Mouse (Mus musculus) erythroblast, adult 5-6 weeks (primary cell): Measurements from ENCODE around the gene Dnlz. TPM values are rescaled to one million over a fixed set of nuclear protein-coding genes. Genes with fewer than 3 reads are reported as not detected.
"Not testable (repeated sequence)": the region's sequence is repeated elsewhere in the genome, so short reads cannot be mapped to it uniquely, and the experiment has no call there.

ENCODE experiments used
- ATAC-seq: replicated peaks from 2 replicates; pipeline ENCODE4 v1.8.0; 2016; ENCODE audit warnings: moderate number of reproducible peaks, mild to moderate bottlenecking, moderate TSS enrichment, inconsistent platforms; ENCODE audit not compliant: poor library complexity, low FRiP score, severe bottlenecking
- total RNA-seq, 2 experiments: library from RNA; stranded (forward) in 1 of 2; stranded (reverse) in 1 of 2; fragments of 150-400 nt in 1 of 2; fragments of 200-764, 138-1000 nt in 1 of 2; gene quantifications; 2 replicates each; pipeline versions ENCODE4 v1.2.3 to v1.2.4; 2015 to 2017; ENCODE audit warnings: low replicate concordance in 2 of 2

Dnlz gene
- 2.7 TPM in 1 of 2 replicates, not detected in the other for total RNA-seq (2015; ENCODE audit: low replicate concordance)
- 1.1 and 2.0 TPM in 2 replicates for total RNA-seq (2017; ENCODE audit: low replicate concordance)

DNA sequence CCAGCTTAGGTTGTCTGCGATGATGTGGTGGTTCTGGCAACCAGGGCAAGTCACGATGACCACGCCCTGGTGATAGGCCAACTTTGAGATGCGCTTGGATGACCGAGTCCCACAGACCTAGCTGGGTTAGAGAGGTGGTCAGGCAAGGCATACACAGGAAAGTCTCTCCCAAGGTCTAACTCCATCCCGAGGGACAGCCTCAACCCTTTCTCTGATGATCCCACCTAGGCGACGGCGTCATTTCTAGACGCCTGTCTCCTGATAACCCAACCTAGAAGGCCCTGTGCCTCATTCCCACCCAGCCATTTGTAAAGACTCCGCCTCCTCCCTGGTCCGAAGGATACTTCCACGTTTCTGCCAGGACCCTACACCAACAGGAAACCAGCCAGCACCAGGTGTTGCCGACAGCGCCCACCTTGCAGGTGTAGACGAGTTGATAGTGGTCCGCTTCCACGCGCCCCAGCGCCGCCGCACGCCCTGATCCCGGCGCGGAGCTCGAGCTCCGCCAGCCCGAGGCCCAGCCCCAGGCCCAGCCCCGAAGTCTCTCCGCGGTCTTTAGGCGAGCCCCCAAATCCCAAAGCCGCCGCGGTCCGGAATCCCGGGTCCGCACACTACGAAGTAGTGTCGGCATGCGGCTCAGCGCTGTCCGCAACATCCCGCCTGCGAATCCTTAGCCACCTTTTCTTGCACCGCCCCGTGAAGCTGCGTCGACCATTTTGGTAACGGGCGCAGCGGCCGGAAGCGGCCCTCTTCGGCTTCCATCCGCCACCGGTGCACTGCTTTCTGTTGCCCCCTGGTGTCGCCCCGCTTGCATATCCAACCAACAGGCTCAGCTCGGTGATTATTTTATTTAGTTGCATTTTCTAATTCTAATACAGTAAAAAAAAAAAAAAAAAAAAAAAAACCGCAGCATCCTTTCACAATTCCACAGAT, at the start of gene Dnlz:
Gene Dnlz, minus strand, starts transcription at position 753 of the 933 bp plus-strand sequence.
- peak; percentile 81 for ATAC-seq

- ATAC-seq = no peak
Observed at GRCm38 (mm10) chr2:26401023-26401422, 49.1 kb upstream of the Dnlz start.

DNA sequence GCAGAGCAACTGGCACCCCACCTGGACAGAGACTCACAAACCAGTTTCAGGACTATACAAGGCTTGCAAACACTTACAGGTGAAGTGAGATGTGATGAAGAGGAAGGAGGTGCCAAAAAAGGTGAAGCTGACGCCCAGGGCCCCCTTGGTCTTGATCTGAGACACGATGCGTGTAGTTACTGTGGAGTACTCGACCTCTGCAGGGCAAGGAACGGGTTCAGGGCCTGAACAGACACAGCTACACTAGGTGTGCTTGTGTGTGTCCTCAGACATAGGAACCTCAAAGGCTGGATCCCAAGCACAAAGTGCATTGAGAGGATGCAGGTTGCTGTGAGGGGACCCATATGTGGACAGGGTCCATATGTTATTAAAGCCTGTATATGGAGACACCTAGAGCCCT, 48.4 kb upstream of the Dnlz start:
- ATAC-seq = no peak

DNA sequence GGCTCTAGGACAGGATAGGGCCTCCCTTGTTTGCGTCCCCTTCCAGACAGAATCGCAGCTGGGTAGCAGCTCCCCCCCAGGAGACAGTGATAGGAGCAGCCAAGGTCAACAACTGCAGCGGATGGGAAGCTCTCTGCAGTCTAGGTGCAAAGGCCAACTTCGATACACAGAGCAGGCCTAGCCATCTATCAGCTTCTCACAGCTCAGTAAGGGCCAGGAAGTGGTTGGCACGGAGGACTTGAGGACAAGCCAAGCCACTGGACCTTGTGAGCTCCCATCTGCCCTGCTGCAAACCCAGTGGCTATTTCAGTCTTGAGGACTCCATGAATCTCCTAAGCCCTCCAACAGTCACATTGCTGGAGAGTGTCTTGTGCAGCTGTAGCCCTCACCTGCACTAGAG, 47.7 kb upstream of the Dnlz start:
- no peak for ATAC-seq

GRCm38 (mm10) chr2:26398978-26399377, 47.1 kb upstream of the Dnlz start:
- ATAC-seq = no peak

DNA sequence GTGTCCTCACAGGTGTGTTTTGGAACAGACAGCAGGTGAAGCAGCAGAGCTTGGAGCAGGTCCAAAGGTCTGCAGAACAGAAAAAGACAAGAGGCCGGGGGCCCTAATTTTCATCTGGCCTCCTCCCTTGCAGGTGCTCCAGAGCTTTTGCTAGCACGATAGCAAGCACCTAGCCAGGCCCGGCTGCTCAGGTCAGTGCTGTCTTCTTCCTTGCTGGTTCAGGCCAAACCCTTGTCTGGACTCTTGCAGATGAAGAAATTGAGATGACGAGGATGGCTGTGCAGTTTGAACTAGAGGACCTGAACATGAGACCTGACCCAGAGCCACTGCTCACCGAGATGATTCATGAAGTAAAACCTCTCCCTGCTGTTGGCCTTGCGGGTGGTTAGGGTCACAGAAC, 39.7 kb upstream of the Dnlz start:
- ATAC-seq = no peak

- ATAC-seq = no peak
Observed at GRCm38 (mm10) chr2:26390954-26391353, 39.0 kb upstream of the Dnlz start.

DNA sequence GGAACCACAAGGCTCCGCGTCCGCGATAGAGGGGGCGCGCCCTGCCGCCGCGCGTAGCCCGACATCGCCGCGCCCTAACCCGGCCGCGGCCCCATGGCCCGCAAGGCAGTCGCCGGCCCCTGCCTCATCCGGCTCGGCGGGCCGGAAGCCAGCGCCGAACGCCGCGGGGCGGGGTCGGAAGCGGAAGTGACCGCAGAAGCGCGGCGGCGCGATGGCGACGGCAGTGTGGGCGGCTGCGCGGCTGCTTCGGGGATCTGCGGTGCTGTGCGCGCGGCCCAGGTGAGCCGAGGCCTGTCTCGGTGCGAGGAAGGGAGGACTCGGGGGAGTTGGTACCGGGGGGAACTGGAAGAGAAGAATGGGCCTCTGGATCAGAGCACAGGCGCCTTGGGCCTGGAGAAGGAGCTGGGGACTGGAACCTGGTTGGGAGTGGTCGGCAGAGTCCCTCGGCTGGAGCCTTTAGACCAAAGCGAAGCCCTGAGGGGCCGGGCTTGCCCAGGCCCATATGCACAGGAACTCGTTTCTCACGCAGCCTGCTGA, 37.3 kb upstream of the Dnlz start, which contains the start of the genes Entr1 and Pmpca:
Gene Entr1, minus strand, starts transcription at position 163 of the 537 bp plus-strand sequence.
Gene Pmpca, plus strand, starts transcription at position 186 of the 537 bp plus-strand sequence.
- peak; percentile 89 for ATAC-seq

- ATAC-seq = 0 out of 2 replicates have a peak, but pooled peaks have one; percentile 28
Observed at GRCm38 (mm10) chr2:26388682-26389153, 36.8 kb upstream of the Dnlz start.

DNA sequence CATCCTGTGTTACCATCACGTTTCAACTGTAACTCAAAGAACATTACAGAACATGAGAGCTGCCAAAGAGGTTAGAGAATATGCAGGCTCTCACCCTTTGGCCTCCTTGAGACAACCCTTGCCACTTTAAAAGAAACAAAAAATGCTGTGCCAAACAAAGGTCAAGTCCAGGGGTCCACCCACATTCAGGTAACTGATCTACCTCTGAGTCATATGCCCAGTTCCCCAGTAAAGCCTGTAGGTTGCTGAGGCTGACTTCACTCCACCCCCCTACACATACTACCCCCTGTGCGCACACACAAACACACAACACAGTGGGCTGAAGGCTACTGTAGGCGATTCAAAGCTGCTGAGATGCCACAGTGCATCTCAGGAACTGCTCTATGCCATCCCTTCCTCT, 35.8 kb upstream of the Dnlz start:
- ATAC-seq = no peak

DNA sequence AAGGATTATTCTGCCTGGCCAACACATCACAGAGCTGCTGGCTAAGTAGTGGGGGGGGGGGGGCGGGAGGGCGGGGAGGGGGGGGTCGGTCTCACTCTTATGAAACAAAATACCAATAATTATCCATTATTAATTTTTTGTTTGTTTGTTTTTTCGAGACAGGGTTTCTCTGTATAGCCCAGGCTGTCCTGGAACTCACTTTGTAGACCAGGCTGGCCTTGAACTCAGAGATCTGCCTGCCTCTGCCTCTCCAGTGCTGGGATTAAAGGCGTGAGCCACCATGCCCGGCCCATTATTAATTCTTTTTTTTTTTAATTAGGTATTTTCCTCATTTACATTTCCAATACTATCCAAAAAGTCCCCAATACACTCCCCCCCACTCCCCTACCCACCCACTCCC, 29.0 kb upstream of the Dnlz start:
- not testable (repeated sequence) for ATAC-seq

DNA sequence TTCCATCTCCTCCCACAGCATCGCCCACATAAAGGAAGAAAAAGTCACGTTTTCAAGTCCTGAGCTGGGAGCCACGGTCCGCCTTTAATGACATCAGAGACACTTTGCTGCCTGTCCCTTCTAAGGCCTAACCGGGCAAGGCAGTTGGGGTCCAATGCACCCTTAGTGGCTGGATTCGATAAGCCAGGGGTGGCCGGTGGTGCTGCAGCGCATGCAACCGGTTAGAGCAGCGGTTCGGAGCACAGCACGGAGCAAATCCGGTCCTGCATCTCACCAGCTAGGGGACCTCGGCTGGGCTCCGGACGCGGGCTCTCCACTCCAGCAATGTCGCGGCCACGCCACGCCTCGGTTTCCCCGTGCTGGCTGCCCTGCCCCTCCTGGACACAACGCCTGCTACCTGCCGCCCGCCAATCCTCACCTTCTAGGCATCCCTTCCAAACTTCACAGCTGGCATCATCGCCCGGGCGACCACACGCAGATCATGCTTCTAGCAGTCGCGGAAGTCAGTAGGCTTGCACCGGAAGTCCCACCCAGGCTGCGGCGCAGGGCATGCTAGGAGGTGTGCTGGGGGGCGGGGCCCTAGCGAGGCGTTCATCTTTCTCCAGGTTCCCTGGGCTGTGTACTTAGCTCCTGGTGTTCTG, 28.3 kb upstream of the Dnlz start, which contains the start of gene Snapc4:
Gene Snapc4, minus strand, starts transcription at position 523 of the 641 bp plus-strand sequence.
- ATAC-seq = peak; percentile 98

DNA sequence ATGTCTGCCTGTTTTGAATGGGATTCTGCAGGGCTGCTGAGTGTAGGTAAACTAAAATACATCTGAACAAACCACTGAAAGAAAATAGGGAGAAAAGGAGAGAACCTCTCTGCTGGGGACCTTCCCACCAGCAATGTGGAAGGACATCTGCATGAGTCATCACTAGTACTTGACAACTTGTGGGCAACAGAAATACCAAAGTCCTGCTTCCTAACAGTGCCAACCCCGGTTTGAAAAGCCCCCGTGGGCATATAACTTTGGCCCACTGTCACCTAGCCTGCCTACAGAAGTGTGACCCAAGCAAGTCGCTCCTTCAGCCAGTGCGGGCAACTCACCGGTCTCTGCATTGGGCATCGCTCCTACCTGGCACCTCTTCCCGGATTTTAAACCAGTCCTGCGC, 20.5 kb upstream of the Dnlz start:
- ATAC-seq = no peak

DNA sequence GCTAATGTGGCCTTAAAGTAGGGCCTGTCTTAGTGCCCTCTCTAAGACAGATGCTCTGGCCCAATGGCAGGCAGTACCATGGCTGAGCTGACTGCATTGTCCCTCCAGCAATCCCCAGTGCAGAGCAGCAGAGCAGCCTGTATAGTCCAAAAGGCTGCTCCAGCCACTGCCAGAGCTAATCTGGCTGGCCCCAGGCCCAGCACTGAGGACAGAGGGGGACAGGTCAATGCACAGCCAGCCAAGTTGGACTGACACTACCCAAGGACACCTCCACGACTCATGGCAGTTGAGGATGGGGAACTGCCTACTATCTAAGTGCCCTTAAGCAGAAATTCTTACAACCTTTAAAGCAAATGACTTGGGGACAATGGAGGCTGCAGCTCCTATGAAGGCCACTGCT, 16.7 kb upstream of the Dnlz start:
- no peak for ATAC-seq

DNA sequence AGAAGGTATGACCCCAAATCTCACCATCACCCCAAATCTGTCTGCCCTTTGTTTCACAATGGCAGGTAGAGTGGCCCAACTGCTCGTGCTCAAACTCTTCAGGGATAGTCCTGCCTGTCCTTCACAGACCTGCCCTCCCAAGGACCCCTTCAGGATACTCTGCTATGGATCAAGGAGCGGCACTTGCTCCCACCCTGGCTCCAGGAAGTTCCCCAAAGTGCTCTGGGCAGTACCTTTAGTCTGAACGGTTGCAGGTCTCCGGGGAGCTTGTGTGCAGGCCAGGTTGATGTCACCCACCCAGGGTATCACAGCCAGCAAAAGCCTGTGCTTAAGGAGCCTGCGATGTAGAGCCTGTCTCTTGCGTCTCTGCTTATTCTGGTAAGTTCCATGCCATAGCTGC, 16.0 kb upstream of the Dnlz start:
- no peak for ATAC-seq

DNA sequence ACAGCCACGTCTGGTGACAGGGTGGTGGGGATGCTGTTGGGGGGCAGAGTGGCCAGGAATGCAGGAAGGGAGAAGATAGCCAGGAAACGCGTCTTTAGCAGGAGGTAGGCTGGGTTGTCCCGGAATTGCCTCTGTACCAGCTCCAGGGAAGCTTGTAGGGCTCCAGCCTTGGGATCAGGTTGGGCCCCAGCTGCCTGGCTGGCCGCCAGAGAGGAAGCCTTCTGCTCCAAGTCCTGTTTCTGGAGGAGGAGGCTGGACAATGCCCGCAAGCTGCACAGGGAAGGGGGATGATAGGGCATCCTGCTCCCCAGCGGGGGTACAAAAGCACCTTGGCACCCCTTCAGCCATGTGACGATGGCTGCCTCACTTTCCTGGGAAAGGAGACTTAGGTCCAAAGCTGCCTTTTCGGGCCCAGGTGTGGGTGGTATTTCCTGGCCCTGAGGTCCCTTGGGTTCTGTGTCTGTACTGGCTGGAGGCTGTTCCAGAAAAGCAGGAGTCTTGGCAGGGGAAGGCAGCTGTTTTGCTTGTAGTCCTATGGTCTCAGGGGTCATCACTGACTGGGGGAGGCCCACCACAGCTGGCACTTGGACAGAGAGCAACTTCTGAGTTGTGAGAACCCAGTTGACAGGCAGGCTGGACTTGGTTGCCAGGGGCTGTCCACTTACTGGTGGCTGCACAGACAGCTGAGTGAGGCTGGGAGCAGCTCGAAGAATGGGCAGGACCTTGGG, 13.0 kb upstream of the Dnlz start:
- ATAC-seq = no peak

GRCm38 (mm10) chr2:26363481-26363880, 11.6 kb upstream of the Dnlz start:
- no peak for ATAC-seq

DNA sequence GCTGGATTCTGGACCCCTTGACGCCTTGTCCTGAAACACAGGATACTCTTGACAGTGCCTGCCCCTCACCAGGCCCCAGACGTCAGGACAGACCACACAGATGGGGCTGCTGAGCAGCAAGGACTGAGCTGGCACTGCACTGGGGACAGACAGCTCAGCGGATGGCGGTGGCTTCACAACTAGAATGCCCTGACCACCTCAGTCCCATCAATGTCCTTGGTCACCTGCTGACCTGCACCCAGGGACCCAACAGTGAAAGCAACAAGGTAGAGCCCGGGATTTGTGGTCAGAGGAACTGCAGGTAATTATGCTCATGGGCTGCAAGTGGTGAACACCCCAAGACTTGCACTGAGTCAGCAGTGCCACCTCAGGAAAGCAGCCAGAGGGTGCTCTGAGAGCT, 11.1 kb upstream of the Dnlz start:
- no peak for ATAC-seq

DNA sequence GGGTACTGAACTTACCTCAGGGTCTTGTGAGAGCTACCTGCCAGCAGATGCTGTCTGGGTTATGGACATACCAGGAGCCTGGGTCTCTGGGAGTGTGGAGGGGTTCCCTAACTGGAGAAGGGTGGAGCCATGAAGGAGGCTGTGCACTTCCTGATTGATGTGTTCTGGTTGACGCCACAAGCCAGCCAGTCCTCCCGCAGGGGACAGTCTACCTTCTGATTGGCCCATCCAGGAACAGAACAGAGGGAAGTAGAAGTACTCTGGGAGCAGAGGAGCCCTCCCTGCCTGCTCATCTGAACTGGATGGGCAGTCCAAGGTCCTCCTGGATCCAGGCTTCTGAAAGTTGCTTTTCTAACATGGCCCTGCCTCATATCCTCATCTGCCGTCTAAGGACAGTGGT, 8.9 kb upstream of the Dnlz start, which contains the start of gene Card9:
Gene Card9, minus strand, starts transcription at position 147 of the 400 bp plus-strand sequence.
- no peak for ATAC-seq

DNA sequence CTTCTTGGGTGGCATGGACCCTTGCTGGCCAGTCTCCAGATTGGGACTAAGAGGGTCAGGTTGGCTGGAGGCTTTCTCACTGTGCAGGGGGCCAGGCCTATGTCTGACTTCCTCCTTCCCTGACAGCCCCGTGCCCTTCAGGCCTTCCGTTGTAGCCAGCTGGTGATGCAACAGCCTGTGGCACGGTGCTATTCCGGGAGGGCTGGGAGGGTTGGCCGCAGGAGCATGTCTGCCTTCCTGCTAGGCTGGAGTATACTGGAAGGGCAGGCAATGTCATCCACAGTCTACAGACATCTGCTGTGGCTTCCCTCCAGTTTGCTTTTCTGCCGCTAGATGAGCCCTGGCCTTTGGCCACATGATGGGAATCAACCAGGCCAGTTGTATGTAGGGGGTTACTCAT, 8.1 kb upstream of the Dnlz start:
- ATAC-seq = no peak
